Mouse (Mus musculus) neural tube, embryonic 11.5 days (tissue): Measurements from ENCODE around the gene Cyfip2. TPM values are rescaled to one million over a fixed set of nuclear protein-coding genes. Genes with fewer than 3 reads are reported as not detected.

Source experiments
- ATAC-seq: fragments of 200-750 bp; cut with Nextera tagmentation; 2 replicates; pipeline ENCODE4 v1.8.0; 2017; ENCODE audit warnings: moderate number of reproducible peaks, mild to moderate bottlenecking, moderate TSS enrichment, moderate library complexity; ENCODE audit not compliant: insufficient read depth, low FRiP score, low TSS enrichment
- DNase-seq: peaks from one replicate; pipeline ENCODE4 v3.0.0-alpha.2; 2015; ENCODE audit warnings: low spot score
- H3K27ac ChIP-seq: fragments of 300-500 bp; sonication (generic); 2 replicates; pipeline ENCODE4 v1.5.1; 2014; ENCODE audit warnings: low read depth, mild to moderate bottlenecking, low read length
- H3K27me3 ChIP-seq: fragments of 300-500 bp; sonication (generic); 2 replicates; pipeline ENCODE4 v1.6.1; 2014; ENCODE audit warnings: mild to moderate bottlenecking, low read length, mixed read lengths; ENCODE audit not compliant: control insufficient read depth, insufficient read depth
- H3K36me3 ChIP-seq: fragments of 300-500 bp; sonication (generic); 2 replicates; pipeline ENCODE4 v1.6.1; 2014; ENCODE audit warnings: mild to moderate bottlenecking, low read length, moderate library complexity, mixed read lengths; ENCODE audit not compliant: control insufficient read depth, insufficient read depth
- H3K4me1 ChIP-seq: fragments of 300-500 bp; sonication (generic); 2 replicates; pipeline ENCODE4 v1.6.1; 2014; ENCODE audit warnings: low read length, mixed read lengths; ENCODE audit not compliant: control insufficient read depth, insufficient read depth
- H3K4me2 ChIP-seq: fragments of 300-500 bp; sonication (generic); 2 replicates; pipeline ENCODE4 v1.6.1; 2014; ENCODE audit warnings: low read depth, mild to moderate bottlenecking, moderate library complexity
- H3K4me3 ChIP-seq: fragments of 300-500 bp; sonication (generic); 2 replicates; pipeline ENCODE4 v1.5.1; 2014; ENCODE audit warnings: low read depth, low read length
- H3K9ac ChIP-seq: fragments of 300-500 bp; sonication (generic); 2 replicates; pipeline ENCODE4 v1.6.1; 2014; ENCODE audit warnings: mild to moderate bottlenecking, low read length
- H3K9me3 ChIP-seq: fragments of 300-500 bp; sonication (generic); 2 replicates; pipeline ENCODE4 v1.6.1; 2016; ENCODE audit warnings: low read length; ENCODE audit not compliant: control insufficient read depth
- WGBS: fragments of 180-500 bp; shearing (Covaris S2); extraction: QIAGEN DNeasy Blood & Tissue Kit; methylation state at CpG from one replicate; pipeline ENCODE4 v1.1.7; 2014; 5-methylcytosine and 5-hydroxymethylcytosine counted together
- polyA plus RNA-seq: library from polyadenylated mRNA; unstranded; fragments of >200 nt; fragmentation: Nextera tagmentation; extraction: Ambion mirVana; gene quantifications from 2 replicates; pipeline ENCODE4 v1.2.1, GENCODE M21; 2014

Cyfip2 gene
- polyA plus RNA-seq, 1 experiment from 2014 or later = 66.4 TPM

DNA sequence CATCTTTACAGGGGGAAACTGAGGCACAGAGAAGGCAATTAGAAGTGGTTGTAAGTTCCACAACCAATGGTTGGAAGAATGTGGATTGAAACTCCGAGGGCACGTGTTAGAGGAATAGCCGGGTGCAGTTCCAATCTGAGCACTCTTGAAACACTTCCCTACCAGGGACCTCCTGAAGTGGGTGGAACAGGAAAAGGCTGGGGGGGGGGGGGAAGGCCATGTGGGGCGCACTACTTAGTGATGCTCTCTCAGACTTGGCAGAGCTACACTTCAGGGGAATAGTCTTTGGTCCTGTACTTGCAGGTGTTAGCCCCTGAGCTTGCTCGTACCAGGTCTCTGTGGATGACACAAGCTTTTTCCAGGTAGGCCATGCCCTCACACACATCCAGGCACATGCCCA is 23.4 kb upstream of the Cyfip2 start:
- Histone ChIP-seq H3K27ac (no peak overlapping the region), H3K4me3 (no peak overlapping the region), H3K36me3 (no peaks in the 10 kb centered on the region), H3K4me1 (no peaks in the 10 kb centered on the region), H3K9ac (no peak overlapping the region), H3K4me2 (no peak overlapping the region), H3K27me3 (no peaks in the 10 kb centered on the region), H3K9me3 (no peaks in the 10 kb centered on the region)
- WGBS = 93% methylated on average over 5 of the region's 5 CpGs
- DNase-seq (no peak), ATAC-seq (no peak)

GRCm38 (mm10) chr11:46332217-46332616 is 19.6 kb upstream of the Cyfip2 start:
- no peaks in the 10 kb centered on the region for H3K27me3 ChIP-seq
- ATAC-seq (no peak), DNase-seq (no peak)
- H3K36me3 ChIP-seq = no peaks in the 10 kb centered on the region
- no peak overlapping the region for H3K4me2 ChIP-seq
- no peaks in the 10 kb centered on the region for H3K9me3 ChIP-seq
- no peaks in the 10 kb centered on the region for H3K4me1 ChIP-seq
- H3K27ac ChIP-seq = no peak overlapping the region
- H3K9ac ChIP-seq = no peak overlapping the region
- no peak overlapping the region for H3K4me3 ChIP-seq
- WGBS = 93% methylated on average over 8 of the region's 8 CpGs

DNA sequence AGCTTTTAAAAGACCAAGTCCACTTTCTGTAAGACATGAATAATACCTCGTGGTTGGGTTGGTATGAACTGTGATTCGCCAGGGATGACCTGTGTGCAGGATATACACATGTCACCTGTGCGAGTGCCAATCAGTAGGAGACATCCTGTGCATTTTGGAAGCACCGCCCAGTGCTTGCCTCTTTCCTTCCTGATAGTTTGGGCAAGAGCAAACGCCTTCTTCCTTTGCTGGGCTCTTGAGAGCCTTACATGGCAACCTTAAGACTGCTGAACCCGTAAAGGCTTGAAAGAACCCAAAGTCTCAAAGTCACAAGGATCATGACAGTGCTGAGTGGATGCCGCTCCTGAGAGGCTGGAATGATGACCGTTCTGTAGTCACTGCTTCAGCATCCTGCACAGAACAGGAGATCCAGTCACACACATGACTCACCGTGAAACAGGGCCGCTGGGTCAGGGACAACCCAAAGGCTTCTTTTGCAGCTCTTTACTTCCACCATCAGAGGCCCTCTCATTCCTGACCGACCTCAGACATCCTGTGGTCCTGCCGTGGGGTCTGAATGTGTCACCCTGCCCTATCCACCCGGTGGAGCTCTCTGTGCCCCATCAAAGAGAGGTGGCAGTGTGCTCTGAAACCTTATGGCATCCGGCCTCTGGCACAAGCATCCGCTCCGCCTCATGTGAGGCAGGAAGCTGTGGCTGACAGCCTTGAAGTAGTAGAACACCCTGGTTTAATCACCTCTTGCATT is 13.8 kb upstream of the Cyfip2 start:
- Histone ChIP-seq H3K4me3 (no peak overlapping the region), H3K9ac (no peak overlapping the region), H3K4me2 (no peak overlapping the region), H3K36me3 (no peaks in the 10 kb centered on the region), H3K9me3 (no peaks in the 10 kb centered on the region), H3K4me1 (no peaks in the 10 kb centered on the region), H3K27ac (no peak overlapping the region), H3K27me3 (no peaks in the 10 kb centered on the region)
- ATAC-seq (no peak), DNase-seq (no peak)
- 91% methylated on average over 16 of the region's 16 CpGs for WGBS

GRCm38 (mm10) chr11:46321559-46321958 is 8.9 kb upstream of the Cyfip2 start:
- H3K4me1 ChIP-seq = no peaks in the 10 kb centered on the region
- WGBS = 64% methylated on average over 7 of the region's 7 CpGs
- no peak overlapping the region for H3K4me3 ChIP-seq
- no peaks in the 10 kb centered on the region for H3K27me3 ChIP-seq
- ATAC-seq = no peak
- H3K27ac ChIP-seq = no peak overlapping the region
- DNase-seq = no peak
- no peaks in the 10 kb centered on the region for H3K36me3 ChIP-seq
- no peaks in the 10 kb centered on the region for H3K9me3 ChIP-seq
- no peak overlapping the region for H3K9ac ChIP-seq
- H3K4me2 ChIP-seq = no peak overlapping the region

DNA sequence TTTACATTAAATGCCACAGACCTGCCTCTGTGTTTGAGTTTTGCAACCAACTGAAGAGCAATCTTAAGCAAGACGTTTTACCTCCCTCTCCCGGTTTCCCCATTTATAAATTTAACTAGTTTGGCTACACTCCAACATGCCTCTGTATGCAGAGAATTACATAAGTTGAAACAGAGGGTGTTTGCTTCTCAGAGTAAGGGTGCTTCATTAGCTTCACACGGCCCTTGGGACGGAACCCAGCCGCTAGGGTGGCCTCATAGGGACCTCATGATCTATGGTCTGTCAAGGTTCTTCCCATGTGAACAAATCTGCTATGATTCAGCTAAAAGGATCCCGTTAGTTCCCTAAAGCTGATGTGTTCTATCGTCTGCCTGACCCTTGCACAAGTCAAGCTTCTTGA is 1.9 kb upstream of the Cyfip2 start:
- Histone ChIP-seq H3K36me3 (no peaks in the 10 kb centered on the region), H3K4me3 (no peak overlapping the region), H3K9ac (no peak overlapping the region), H3K4me1 (peaks cover 12% of the 10 kb centered on the region), H3K27me3 (no peaks in the 10 kb centered on the region), H3K9me3 (no peaks in the 10 kb centered on the region), H3K27ac (no peak overlapping the region), H3K4me2 (no peak overlapping the region)
- DNase-seq = no peak
- WGBS = 84% methylated on average over 7 of the region's 7 CpGs
- ATAC-seq = no peak

GRCm38 (mm10) chr11:46313851-46314250 is 1.2 kb upstream of the Cyfip2 start:
- no peaks in the 10 kb centered on the region for H3K27me3 ChIP-seq
- H3K9me3 ChIP-seq = no peaks in the 10 kb centered on the region
- H3K27ac ChIP-seq = no peak overlapping the region
- ATAC-seq (no peak), DNase-seq (no peak)
- no peaks in the 10 kb centered on the region for H3K36me3 ChIP-seq
- WGBS = 88% methylated on average over 6 of the region's 6 CpGs
- no peak overlapping the region for H3K4me3 ChIP-seq
- H3K4me2 ChIP-seq = no peak overlapping the region
- H3K4me1 ChIP-seq = peaks cover 14% of the 10 kb centered on the region
- no peak overlapping the region for H3K9ac ChIP-seq

GRCm38 (mm10) chr11:46311703-46312522 is 746 bp downstream of the Cyfip2 start:
- under 1% methylated on average over 52 of the region's 71 CpGs for WGBS
- peak; percentile 87 for DNase-seq

GRCm38 (mm10) chr11:46311181-46311702 is 1.4 kb downstream of the Cyfip2 start:
- H3K36me3 ChIP-seq = no peaks in the 10 kb centered on the region
- no peaks in the 10 kb centered on the region for H3K9me3 ChIP-seq
- H3K27me3 ChIP-seq = no peaks in the 10 kb centered on the region
- peak overlapping the region; percentile 93 for H3K4me2 ChIP-seq
- DNase-seq = peak; percentile 20
- no peak for ATAC-seq
- H3K9ac ChIP-seq = peak overlapping the region; percentile 74
- peak overlapping the region; percentile 77 for H3K4me3 ChIP-seq
- 12% methylated on average over 14 of the region's 14 CpGs for WGBS
- no peak overlapping the region for H3K27ac ChIP-seq
- peaks cover 14% of the 10 kb centered on the region for H3K4me1 ChIP-seq

More at GRCm38 (mm10) chr11:46311703-46312522, 746 bp downstream of the Cyfip2 start:
- no peaks in the 10 kb centered on the region for H3K9me3 ChIP-seq
- H3K27ac ChIP-seq = peak overlapping the region; percentile 72
- H3K4me2 ChIP-seq = peak overlapping the region; percentile 93
- peaks cover 14% of the 10 kb centered on the region for H3K4me1 ChIP-seq
- H3K4me3 ChIP-seq = peak overlapping the region; percentile 77
- H3K27me3 ChIP-seq = no peaks in the 10 kb centered on the region
- ATAC-seq = peak; percentile 86
- no peaks in the 10 kb centered on the region for H3K36me3 ChIP-seq
- H3K9ac ChIP-seq = peak overlapping the region; percentile 74
